Mouse (Mus musculus): ENCODE results near the gene 9630041A04Rik.

Gene 9630041A04Rik

GRCm38 (mm10) chr9:101861596-101862471 lies at the start of gene 9630041A04Rik:
Gene 9630041A04Rik, plus strand, starts transcription at chr9:101861841.
- no peak for DNase-seq (ENCODE audit: low spot score)

DNA sequence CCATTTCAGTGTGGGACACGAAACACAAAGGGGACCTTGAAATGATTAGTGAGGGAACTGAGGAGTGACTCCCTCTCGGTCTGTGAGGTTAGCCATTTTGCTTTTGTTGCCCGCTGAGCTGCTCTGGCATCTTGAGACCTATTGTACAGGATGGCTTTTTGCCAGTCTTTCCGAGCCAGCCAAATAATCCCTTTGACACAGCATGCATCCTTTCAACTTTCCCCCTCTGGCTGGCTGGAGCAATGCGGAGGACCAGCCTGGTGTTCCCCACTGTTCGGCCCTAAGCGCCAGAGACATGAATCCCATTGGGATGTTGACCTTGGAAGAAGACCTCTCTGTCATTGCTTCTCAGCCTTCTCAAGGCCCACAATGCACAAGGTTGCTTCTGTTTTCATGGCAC lies 37.7 kb upstream of the 9630041A04Rik start:
- no peak for DNase-seq (ENCODE audit: low spot score)

DNA sequence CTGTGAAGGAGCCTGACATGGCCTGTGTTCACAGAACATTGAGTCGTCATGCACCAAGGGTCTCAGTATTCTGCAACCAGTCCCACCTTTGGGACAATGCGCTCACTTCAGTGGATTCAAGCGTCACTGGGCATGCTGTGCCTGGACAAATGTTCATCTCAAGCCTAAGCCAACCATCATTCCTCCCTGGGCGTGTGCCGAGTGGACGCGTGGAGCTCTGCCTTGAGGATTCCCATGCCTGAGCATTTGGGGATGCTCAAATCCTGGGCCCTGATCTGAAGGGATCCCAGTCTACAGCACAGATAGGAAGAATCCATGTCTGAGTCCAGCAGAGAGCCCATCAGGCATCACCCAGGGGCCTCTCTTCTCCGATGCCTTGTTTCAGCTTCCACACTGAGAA lies 36.0 kb upstream of the 9630041A04Rik start:
- no peak for DNase-seq (ENCODE audit: low spot score)

DNA sequence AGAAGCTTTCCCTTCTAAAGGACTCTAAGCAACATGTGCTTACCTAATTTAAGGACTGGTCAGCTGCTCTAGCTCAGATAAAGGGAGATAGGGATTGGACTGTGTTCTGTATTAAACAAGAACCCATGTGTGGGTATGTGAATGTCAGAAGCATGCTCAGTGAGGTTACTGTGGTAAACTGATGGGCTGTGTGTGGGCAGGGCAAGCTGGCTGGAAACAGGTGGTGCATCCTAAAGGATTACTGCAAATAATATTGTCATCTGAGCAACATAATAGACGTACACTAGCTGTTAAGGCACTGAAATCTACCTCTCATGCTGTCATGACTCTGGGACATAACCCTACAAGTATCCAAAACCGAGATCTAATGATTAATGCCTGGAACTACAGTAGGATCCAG lies 28.0 kb upstream of the 9630041A04Rik start:
- no peak for DNase-seq (ENCODE audit: low spot score)

GRCm38 (mm10) chr9:101841101-101841500 lies 20.5 kb upstream of the 9630041A04Rik start:
- no peak for DNase-seq (ENCODE audit: low spot score)

- no peak for DNase-seq (ENCODE audit: low spot score)
Measured at GRCm38 (mm10) chr9:101843893-101844292, 17.7 kb upstream of the 9630041A04Rik start.

DNA sequence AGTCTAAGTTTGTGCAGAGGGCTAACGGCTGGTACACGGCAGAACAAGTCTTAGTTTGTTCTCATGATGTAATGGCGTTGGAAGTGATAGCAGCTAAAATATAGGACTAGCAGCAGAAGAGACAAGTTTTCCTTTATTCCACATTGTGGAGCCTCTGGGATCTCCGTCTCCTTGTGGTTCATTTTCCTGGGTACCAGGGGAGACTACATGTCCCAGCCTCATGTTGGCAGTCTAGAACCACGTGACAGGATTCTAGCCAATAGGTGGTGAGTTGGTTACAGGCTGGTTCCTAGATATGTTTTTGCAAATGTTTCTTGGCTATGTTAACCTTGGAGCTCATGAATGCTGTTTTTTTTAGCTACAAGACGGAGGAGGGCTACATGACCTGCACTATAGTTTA lies 15.9 kb upstream of the 9630041A04Rik start:
- DNase-seq (ENCODE audit: low spot score): no peak

DNA sequence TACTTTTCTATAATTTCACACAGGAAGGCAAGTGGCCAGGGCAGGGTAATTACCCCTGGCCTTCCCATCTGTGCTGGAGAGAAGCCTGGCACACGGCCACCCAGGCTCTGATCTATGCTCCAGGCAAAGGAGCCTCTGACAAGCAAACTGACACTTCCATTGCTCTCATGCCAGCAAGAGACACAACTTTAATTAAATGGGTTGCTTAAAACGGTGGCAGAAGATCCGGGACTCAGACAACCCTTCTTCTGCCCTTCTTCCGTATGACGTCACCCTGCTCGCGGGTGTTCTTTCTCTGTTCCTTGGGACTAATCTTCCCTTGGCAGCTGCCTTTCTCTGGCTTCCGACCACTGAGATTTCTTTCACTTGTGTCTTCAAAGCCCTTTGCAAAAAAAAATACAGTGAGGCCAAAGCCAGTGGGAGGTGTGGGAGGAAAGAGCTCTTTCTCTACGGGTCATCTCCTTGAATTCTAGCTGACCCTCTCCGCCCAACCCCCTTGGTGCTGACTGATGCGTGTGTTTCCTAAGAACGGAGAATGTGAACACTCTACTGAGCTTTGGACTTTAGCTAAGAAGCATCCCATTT lies 932 bp downstream of the 9630041A04Rik start:
- DNase-seq (ENCODE audit: low spot score): peak; percentile 6

DNA sequence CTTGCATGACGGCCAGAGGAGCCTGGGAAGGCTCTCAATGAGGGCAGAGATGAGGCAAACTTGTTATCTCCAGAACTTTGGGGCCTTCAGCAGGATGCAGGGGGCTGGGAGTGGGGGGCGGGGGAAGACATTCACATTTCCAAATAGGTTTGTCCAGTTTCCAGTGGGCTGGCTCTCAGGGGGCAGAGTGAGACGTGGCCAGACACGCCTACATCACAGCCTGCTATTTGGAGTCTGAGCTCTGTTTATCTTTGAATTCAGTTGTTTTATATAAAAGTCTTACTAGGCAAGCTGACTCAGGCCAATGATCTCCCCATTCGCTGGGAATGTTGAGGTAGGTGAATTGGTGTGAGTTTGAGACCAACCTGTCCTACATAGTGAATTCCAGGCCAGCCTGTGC lies 1.5 kb downstream of the 9630041A04Rik start:
- no peak for DNase-seq (ENCODE audit: low spot score)

GRCm38 (mm10) chr9:101868593-101868992 lies 7.0 kb downstream of the 9630041A04Rik start:
- DNase-seq (ENCODE audit: low spot score): no peak

DNA sequence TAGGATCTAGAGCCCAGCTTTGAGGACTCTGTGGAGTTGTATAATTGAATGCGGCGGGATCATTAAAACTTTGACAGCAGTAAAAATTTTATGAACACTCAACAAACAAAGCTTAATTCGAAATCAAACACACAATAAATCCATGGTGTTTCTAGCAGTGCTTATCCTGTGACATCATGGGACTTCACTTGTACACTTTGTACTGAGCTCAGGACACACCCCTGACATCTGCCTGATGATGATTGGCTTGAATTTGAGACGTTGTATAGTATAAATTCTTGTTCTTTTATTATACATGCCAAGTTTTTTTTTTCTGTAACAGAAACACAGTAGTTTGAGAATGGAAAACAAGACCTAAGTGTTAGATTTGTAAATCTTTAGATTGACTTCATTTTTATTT lies 8.4 kb downstream of the 9630041A04Rik start:
- no peak for DNase-seq (ENCODE audit: low spot score)

DNA sequence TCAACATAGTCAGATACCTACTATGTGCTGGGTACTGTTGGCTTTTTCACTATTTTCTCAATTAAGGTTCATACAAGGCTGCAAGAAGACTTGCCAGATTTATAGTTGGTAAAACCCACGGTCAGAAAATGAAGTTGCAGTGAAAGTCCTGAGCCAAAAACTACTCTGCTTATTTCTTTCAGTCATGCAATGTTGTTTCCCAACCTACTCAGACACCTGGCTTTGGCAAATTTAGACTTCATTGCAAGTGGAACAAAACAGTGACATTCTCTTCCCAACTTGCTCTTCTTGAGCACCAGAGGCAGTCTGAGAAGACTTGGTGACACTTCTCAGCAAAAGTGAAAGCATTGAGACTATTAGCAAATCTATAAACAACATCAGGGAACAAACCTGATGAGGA lies 13.7 kb downstream of the 9630041A04Rik start:
- DNase-seq (ENCODE audit: low spot score): no peak

GRCm38 (mm10) chr9:101877109-101877987 lies 15.7 kb downstream of the 9630041A04Rik start:
- DNase-seq (ENCODE audit: low spot score): no peak

GRCm38 (mm10) chr9:101883295-101883694 lies 21.7 kb downstream of the 9630041A04Rik start:
- DNase-seq (ENCODE audit: low spot score): no peak

GRCm38 (mm10) chr9:101897851-101898250 lies 36.2 kb downstream of the 9630041A04Rik start:
- no peak for DNase-seq (ENCODE audit: low spot score)

DNA sequence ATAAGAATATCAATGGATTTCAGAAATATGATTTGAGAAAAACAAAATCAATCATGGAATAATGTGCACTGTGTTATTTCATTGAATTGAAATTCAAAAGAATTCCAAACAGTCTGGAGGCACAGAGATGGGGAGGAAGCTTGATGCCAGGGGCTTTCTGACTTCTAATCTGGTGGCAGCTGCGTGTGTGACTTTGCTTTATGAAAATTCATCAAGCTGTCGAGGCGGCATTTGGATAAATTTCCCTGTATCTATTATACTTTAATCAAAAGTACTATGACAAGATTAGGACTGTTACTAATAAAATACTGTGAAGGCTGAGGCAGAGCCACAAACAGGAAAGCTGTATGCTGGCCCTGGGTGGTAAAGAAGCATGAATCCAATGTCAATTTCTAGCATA lies 41.8 kb downstream of the 9630041A04Rik start:
- DNase-seq (ENCODE audit: low spot score): no peak

- no peak for DNase-seq (ENCODE audit: low spot score)
Measured at GRCm38 (mm10) chr9:101907747-101908255, 46.2 kb downstream of the 9630041A04Rik start.

DNA sequence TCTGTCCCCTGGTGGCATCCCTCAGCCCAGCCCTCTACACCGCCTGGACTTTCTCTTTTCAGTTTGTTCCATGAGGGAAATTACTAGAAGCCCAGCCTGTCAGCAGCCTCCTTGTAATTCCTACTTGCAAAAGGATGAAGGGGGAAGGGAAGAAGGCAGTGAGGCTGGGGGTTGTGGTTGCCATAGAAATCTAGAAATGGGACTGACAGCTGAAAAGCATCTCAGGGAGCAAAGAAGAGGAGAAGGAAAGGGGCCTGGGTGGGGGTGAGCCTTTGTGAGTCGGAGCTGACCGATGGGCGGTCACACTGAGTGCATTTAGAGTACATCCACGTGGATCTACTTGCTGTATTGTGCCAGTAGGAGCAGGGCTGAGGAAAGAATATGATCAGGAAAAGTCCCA lies 47.2 kb downstream of the 9630041A04Rik start:
- no peak for DNase-seq (ENCODE audit: low spot score)

DNA sequence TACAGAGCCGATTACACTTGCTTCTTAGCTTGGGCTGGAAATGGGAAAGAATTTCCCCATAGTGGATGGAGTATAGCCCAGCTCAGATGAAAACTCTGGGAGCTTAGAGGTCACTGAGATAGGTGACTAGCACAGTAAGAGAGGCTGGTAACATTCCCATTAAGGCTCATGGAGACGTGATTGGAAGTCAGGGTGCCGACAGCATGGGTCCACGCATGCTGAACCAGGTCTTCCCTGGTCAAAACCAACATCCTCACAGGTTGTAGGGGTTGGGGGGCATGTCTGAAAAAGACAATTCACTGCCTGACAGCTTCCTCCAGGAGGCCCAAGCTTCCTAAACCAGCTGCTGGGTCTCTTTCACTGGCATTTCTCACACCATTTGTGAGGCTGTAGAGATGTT lies 47.9 kb downstream of the 9630041A04Rik start:
- DNase-seq (ENCODE audit: low spot score): no peak

DNA sequence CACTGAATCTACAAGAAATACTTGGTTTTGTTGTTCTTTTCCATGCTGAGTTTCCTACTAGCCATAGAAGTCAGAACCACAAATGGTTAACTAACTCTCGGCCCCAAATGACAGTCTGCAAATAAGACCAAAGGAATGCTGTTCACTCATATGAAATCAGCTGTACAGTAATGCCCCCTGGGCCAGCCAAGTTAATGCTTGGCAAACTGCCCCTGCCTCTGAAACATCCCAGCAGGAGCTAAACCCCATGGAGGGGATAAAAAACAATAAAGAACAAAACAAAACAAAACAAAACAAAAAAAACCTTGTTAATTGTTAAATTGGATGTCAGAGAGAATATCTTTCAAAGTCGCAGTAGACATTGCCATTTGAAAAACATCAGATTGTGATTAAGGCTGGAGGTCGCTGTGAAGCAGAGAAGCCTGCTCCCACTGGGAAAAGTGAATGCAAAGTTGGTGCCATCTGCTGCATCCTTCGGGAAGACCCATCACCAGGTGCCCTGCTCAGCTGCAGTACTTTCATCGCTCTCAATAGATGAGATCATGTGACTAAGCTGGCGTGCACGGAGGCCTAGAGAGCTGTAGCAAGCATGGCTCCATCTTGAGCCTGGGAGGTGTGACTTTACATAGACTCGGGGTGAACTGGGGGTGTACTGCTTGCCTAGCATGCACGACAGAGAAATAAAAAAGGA lies 49.7 kb downstream of the 9630041A04Rik start:
- peak; percentile 44 for DNase-seq (ENCODE audit: low spot score)

GRCm38 (mm10) chr9:101915082-101915481 lies 53.4 kb downstream of the 9630041A04Rik start:
- DNase-seq (ENCODE audit: low spot score): no peak

DNA sequence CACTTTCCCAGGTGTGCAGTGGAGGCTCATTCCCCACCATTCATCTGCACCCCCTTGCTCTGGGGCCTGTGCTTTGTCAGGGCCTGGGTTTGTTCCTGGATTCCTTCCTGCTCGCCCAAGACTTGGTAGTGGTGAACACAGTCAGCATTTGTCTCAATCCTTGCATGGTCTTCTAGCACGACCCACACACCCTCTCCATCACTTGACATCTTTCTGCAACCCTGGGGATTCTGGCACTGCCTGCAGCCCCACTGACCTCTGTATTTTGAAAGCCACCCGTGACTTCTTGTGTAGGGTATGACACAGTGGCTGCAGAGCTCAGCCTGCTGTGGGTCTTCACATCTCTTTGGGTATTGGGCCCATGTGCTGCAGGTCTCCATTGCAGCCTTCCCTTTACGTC lies 57.1 kb downstream of the 9630041A04Rik start:
- DNase-seq (ENCODE audit: low spot score): no peak

Data from retina, embryonic 14.5 days (tissue).